Mouse (Mus musculus) testis, postnatal 14 days (tissue): ENCODE measurements around the gene Camk2n2.

ENCODE experiments used
- DNase-seq: peaks from one replicate; pipeline ENCODE4 v3.0.0; 2021; ENCODE audit warnings: low spot score

Gene Camk2n2

GRCm38 (mm10) chr16:20610501-20611356, 10.4 kb downstream of the Camk2n2 start:
- DNase-seq = peak; percentile 77

GRCm38 (mm10) chr16:20604705-20605104, 16.4 kb downstream of the Camk2n2 start:
- DNase-seq = no peak

- no peak for DNase-seq
Measured at GRCm38 (mm10) chr16:20600511-20600910, 20.6 kb downstream of the Camk2n2 start.

- no peak for DNase-seq
Measured at GRCm38 (mm10) chr16:20596687-20597441, 24.2 kb downstream of the Camk2n2 start.

GRCm38 (mm10) chr16:20595737-20596136, 25.4 kb downstream of the Camk2n2 start:
- DNase-seq = no peak

- DNase-seq = no peak
Measured at GRCm38 (mm10) chr16:20595060-20595673, 25.9 kb downstream of the Camk2n2 start.

GRCm38 (mm10) chr16:20591076-20591705, 29.9 kb downstream of the Camk2n2 start:
- no peak for DNase-seq

GRCm38 (mm10) chr16:20590680-20591038, 30.4 kb downstream of the Camk2n2 start:
- DNase-seq = no peak

- no peak for DNase-seq
Measured at GRCm38 (mm10) chr16:20589939-20590679, 31.0 kb downstream of the Camk2n2 start.

GRCm38 (mm10) chr16:20589366-20589938, 31.6 kb downstream of the Camk2n2 start, which contains the start of gene Vwa5b2:
Gene Vwa5b2 (plus strand): TSS chr16:20589471.
- no peak for DNase-seq
